Mouse (Mus musculus): ENCODE results near the gene Rbm20.

DNA sequence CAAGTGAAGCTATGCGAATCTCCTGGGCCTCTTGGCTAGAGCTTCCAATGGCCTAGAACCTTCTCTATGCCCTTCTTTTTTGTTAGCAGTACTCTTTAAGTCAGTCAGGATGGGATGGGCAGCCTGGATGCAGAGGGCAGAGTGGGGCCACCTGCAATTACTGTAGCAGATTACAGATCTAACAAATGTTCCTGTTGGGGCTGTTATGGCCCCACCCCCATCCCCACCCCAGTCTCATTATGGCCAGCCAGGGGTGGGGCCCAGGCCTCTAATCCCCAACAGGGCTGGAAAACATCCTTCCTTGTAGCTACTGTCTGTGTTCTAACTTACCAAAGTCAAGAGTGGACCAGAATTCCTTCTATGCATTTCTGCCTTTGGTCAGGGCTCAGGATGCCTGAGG lies 191.7 kb downstream of the Rbm20 start:
- TF ChIP-seq CTCF (IDR thresholded peaks at IDR 0.05; ENCODE audit: low read depth, low read length) (no peak), EP300 (IDR thresholded peaks at IDR 0.05; ENCODE audit: insufficient read depth, low read depth, low read length) (no peak)
